Mouse (Mus musculus): Measurements from ENCODE around the gene Gal. TPM values are rescaled to one million over a fixed set of nuclear protein-coding genes. Genes with fewer than 3 reads are reported as not detected.

Gene Gal
- polyA plus RNA-seq (2014; fragmentation: Nextera tagmentation; extraction: Ambion mirVana) = 12.2 and 13.2 TPM in 2 replicates

DNA sequence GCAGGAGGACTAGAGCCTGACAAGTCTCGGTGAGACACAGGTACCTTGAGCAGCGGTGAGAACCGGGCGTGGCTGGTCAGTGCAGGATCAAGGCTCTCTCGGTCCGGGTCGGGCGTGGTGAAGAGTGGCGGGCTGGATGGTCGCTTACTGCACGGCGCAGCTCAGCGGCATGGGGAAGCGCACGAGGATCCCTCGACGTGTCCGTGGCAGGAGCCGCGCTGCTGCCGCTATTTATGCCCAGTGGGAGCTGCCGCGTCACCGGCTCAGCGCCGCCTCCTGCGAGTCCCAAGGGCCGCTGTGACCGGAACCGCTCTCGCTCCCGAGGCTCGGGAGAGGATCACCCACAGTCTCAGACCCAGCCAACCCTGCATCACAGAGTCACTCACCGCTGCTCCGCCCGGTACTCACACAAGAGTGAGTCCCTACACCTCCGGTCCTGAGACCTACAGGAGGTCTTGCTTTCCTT lies at the start of gene Gal:
Gene Gal (minus strand): TSS at position 277 of the 466 bp plus-strand sequence.
- ATAC-seq (ENCODE audit: insufficient number of reproducible peaks, insufficient read depth, low FRiP score, low read depth) = 0 out of 2 replicates have a peak, but pooled peaks have one; percentile 24
- no peak within 1 kb of the TSS; the same call in 1 of the 2 replicates for H3K9ac ChIP-seq (replicated peaks; ENCODE audit: low read depth, low read length)

DNA sequence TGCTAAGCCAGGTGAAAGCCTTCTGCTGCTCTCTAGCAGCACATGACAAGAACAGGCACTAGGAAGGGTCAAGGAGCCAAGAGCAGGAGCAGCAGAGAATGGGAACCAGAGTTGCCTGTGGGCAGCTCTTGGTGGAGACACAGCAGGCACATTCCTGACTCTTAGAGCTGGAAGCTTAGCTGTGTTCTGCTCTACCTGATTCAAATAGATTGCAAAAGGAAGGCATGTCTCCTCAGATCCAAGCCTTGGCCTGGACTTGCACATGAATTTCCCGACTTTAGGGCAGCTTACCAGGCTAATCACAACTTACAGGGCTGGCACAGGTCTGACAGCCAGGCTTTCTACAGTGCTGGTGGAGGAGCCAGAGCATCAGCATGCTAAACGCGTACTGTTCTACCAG lies 45.6 kb upstream of the Gal start:
- Histone ChIP-seq H3K36me3 (ENCODE audit: control insufficient read depth, insufficient read depth, low read length) (peaks cover 96% of the 10 kb centered on the region), H3K9ac (replicated peaks; ENCODE audit: low read depth, low read length) (no peak overlapping the region), H3K27ac (ENCODE audit: low read length) (no peak overlapping the region), H3K4me3 (ENCODE audit: low read depth, low read length) (no peak overlapping the region), H3K4me1 (ENCODE audit: control insufficient read depth, insufficient read depth, low read length) (no peaks in the 10 kb centered on the region), H3K4me2 (replicated peaks; ENCODE audit: low read depth, low read length) (no peak overlapping the region), H3K9me3 (ENCODE audit: control insufficient read depth, low read depth, low read length) (no peaks in the 10 kb centered on the region), H3K27me3 (ENCODE audit: control insufficient read depth, insufficient read depth, low read length) (no peaks in the 10 kb centered on the region)
- no peak for ATAC-seq (ENCODE audit: insufficient number of reproducible peaks, insufficient read depth, low FRiP score, low read depth)
- 92% methylated on average over 3 of the region's 3 CpGs for WGBS

More for the DNA sequence above, at the start of gene Gal:
- peak within 1 kb of the TSS; percentile 19 for H3K4me3 ChIP-seq (ENCODE audit: low read depth, low read length)
- H3K36me3 ChIP-seq (ENCODE audit: control insufficient read depth, insufficient read depth, low read length) = no peaks in the 10 kb centered on the region
- no peak within 1 kb of the TSS for H3K27ac ChIP-seq (ENCODE audit: low read length)
- 0 out of 2 replicates have a peak, but pooled peaks cover 2% of the 10 kb centered on the region for H3K4me1 ChIP-seq (ENCODE audit: control insufficient read depth, insufficient read depth, low read length)
- WGBS = 2% methylated on average over 37 of the region's 37 CpGs
- no peaks in the 10 kb centered on the region for H3K9me3 ChIP-seq (ENCODE audit: control insufficient read depth, low read depth, low read length)
- H3K27me3 ChIP-seq (ENCODE audit: control insufficient read depth, insufficient read depth, low read length) = peaks cover 8% of the 10 kb centered on the region; the same call in 1 of the 2 replicates
- H3K4me2 ChIP-seq (replicated peaks; ENCODE audit: low read depth, low read length) = peak within 1 kb of the TSS; percentile 49

DNA sequence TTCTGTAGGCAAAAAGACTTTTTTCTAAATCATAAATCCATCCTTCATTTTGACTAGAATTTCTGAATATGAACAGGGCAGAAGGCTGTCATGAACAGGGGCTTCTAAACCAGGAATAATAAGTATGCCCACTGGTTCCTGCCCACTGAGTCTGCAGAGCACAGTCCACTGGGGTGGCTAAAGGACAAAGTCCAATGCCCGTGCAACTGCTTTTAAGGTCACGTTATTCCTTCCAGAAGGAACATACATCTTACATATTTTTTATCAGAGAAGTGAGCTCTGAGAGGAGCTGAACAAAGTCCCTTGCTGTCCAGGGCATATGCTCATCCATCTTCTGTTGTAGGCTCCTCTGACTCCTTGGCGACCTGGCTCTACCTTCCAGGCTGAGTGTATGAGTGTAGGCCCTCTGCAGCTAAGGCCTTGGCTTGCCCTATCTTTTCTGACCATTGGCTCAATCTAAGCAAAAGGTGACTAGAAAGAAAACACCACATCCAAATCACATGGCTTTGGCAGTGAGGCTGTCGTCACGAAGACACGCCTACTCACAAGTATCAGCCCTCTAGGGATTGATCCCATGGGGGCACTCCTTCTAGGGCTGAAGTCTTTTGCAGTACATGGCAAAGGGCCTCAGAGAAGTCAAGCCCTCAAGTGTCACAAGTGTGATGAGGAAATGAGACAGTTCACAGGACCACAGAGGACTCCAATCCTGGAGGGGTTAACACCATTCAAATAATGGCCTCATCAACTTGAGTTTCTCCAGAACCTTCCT lies 44.2 kb upstream of the Gal start:
- ATAC-seq (ENCODE audit: insufficient number of reproducible peaks, insufficient read depth, low FRiP score, low read depth) = no peak
- WGBS = 94% methylated on average over 6 of the region's 6 CpGs
- Histone ChIP-seq H3K27me3 (ENCODE audit: control insufficient read depth, insufficient read depth, low read length) (no peaks in the 10 kb centered on the region), H3K4me3 (ENCODE audit: low read depth, low read length) (no peak overlapping the region), H3K36me3 (ENCODE audit: control insufficient read depth, insufficient read depth, low read length) (peaks cover 89% of the 10 kb centered on the region), H3K27ac (ENCODE audit: low read length) (no peak overlapping the region), H3K9ac (replicated peaks; ENCODE audit: low read depth, low read length) (no peak overlapping the region), H3K4me1 (ENCODE audit: control insufficient read depth, insufficient read depth, low read length) (no peaks in the 10 kb centered on the region), H3K9me3 (ENCODE audit: control insufficient read depth, low read depth, low read length) (no peaks in the 10 kb centered on the region), H3K4me2 (replicated peaks; ENCODE audit: low read depth, low read length) (no peak overlapping the region)

DNA sequence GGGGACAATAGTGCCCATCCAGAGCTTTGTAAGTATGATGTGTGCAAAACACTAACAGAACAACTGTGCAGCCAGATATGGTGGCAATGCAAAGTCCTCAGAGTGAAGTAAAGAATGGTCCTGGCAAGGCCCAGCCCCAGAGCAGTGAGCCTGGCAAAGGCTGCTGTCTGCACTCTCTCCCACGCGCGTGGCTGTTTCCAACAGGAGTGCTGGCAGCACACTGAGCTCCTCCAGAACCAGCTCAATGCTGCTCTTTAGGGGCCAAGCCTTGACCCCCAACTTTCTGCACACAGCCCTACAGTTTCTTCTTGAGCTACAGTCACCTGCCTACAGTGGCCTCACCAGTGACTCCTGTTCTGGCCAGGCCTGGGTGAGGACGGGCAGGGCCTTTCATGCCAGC lies 43.4 kb upstream of the Gal start:
- Histone ChIP-seq H3K4me2 (replicated peaks; ENCODE audit: low read depth, low read length) (no peak overlapping the region), H3K9me3 (ENCODE audit: control insufficient read depth, low read depth, low read length) (no peaks in the 10 kb centered on the region), H3K9ac (replicated peaks; ENCODE audit: low read depth, low read length) (no peak overlapping the region), H3K36me3 (ENCODE audit: control insufficient read depth, insufficient read depth, low read length) (peaks cover 83% of the 10 kb centered on the region), H3K27me3 (ENCODE audit: control insufficient read depth, insufficient read depth, low read length) (no peaks in the 10 kb centered on the region), H3K27ac (ENCODE audit: low read length) (no peak overlapping the region), H3K4me1 (ENCODE audit: control insufficient read depth, insufficient read depth, low read length) (no peaks in the 10 kb centered on the region), H3K4me3 (ENCODE audit: low read depth, low read length) (no peak overlapping the region)
- WGBS = 93% methylated on average over 4 of the region's 4 CpGs
- ATAC-seq (ENCODE audit: insufficient number of reproducible peaks, insufficient read depth, low FRiP score, low read depth) = no peak

DNA sequence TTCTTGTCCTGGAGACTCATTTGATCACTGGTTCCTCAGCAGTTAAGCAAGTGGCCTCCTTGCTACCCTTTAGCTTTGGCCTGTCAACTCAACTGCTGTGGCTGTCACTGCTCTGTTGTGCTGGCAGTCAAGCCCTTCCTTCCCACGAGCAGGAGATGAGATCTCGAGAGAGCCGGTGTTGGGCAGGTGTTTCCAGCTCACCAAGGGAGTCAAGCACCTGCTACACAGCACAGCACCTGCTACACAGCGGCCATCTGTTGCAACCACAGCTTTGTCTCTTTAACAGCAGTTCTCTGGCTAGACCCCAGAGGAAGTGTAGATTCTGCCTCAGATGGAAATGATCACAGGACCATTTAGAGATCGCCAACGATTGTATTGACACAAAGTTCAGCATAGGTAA lies 37.3 kb upstream of the Gal start:
- Histone ChIP-seq H3K9ac (replicated peaks; ENCODE audit: low read depth, low read length) (no peak overlapping the region), H3K4me2 (replicated peaks; ENCODE audit: low read depth, low read length) (no peak overlapping the region), H3K36me3 (ENCODE audit: control insufficient read depth, insufficient read depth, low read length) (peaks cover 25% of the 10 kb centered on the region; the same call in 1 of the 2 replicates), H3K27me3 (ENCODE audit: control insufficient read depth, insufficient read depth, low read length) (no peaks in the 10 kb centered on the region), H3K27ac (ENCODE audit: low read length) (no peak overlapping the region), H3K4me3 (ENCODE audit: low read depth, low read length) (no peak overlapping the region), H3K4me1 (ENCODE audit: control insufficient read depth, insufficient read depth, low read length) (no peaks in the 10 kb centered on the region), H3K9me3 (ENCODE audit: control insufficient read depth, low read depth, low read length) (no peaks in the 10 kb centered on the region)
- ATAC-seq (ENCODE audit: insufficient number of reproducible peaks, insufficient read depth, low FRiP score, low read depth) = no peak
- whole genome bisulfite sequencing = 61% methylated on average over 6 of the region's 6 CpGs

DNA sequence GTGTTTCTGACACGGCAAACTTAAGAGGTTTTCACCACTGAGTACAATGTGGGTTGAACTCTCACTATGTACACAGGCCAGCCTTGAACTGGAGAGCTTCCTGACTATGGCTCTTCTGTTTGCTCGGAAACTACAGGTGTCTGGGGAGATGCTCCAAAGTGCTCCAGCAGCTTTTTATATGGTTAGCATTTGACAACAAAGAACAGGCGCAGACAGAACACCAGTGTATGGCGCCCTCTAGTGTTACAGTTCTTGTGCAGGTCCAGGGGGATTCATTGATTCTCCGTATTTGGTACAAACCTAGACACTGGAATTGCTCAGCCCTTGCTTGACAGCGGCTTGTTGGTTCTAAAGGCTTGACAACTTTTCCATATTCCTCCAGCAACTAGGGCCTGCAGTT lies 36.8 kb upstream of the Gal start:
- 20% methylated on average over 6 of the region's 6 CpGs for WGBS
- Histone ChIP-seq H3K9ac (replicated peaks; ENCODE audit: low read depth, low read length) (no peak overlapping the region), H3K27me3 (ENCODE audit: control insufficient read depth, insufficient read depth, low read length) (no peaks in the 10 kb centered on the region), H3K4me1 (ENCODE audit: control insufficient read depth, insufficient read depth, low read length) (no peaks in the 10 kb centered on the region), H3K27ac (ENCODE audit: low read length) (no peak overlapping the region), H3K4me2 (replicated peaks; ENCODE audit: low read depth, low read length) (no peak overlapping the region), H3K9me3 (ENCODE audit: control insufficient read depth, low read depth, low read length) (no peaks in the 10 kb centered on the region), H3K4me3 (ENCODE audit: low read depth, low read length) (no peak overlapping the region), H3K36me3 (ENCODE audit: control insufficient read depth, insufficient read depth, low read length) (peaks cover 20% of the 10 kb centered on the region; the same call in 1 of the 2 replicates)
- peak; percentile 33; the same call in 1 of the 2 replicates for ATAC-seq (ENCODE audit: insufficient number of reproducible peaks, insufficient read depth, low FRiP score, low read depth)

DNA sequence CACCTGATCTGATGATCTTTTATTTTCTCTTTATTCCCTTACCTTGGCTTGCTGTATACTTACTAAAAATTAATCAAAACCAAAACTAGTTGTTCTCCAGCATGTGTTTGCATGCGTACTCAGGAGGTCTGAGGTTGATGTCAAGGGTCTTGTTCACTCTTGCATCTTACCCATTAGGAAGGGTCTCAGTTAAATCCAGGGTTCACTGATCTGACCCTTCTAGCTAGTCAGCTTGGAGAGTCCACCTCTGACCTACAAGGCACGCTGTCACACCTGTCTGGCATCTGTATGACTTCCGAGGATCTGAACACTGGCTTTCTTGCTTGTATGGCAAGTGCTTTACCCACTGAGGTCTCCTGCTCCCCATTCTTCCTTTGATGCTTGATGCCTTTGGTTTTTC lies 36.4 kb upstream of the Gal start:
- 88% methylated on average over 3 of the region's 3 CpGs for WGBS
- Histone ChIP-seq H3K36me3 (ENCODE audit: control insufficient read depth, insufficient read depth, low read length) (peaks cover 15% of the 10 kb centered on the region; the same call in 1 of the 2 replicates), H3K9me3 (ENCODE audit: control insufficient read depth, low read depth, low read length) (no peaks in the 10 kb centered on the region), H3K27me3 (ENCODE audit: control insufficient read depth, insufficient read depth, low read length) (no peaks in the 10 kb centered on the region), H3K4me3 (ENCODE audit: low read depth, low read length) (no peak overlapping the region), H3K4me2 (replicated peaks; ENCODE audit: low read depth, low read length) (no peak overlapping the region), H3K4me1 (ENCODE audit: control insufficient read depth, insufficient read depth, low read length) (no peaks in the 10 kb centered on the region), H3K27ac (ENCODE audit: low read length) (no peak overlapping the region), H3K9ac (replicated peaks; ENCODE audit: low read depth, low read length) (no peak overlapping the region)
- ATAC-seq (ENCODE audit: insufficient number of reproducible peaks, insufficient read depth, low FRiP score, low read depth) = no peak

- no peak overlapping the region for H3K9ac ChIP-seq (replicated peaks; ENCODE audit: low read depth, low read length)
- ATAC-seq (ENCODE audit: insufficient number of reproducible peaks, insufficient read depth, low FRiP score, low read depth) = no peak
- H3K36me3 ChIP-seq (ENCODE audit: control insufficient read depth, insufficient read depth, low read length) = peaks cover under 1% of the 10 kb centered on the region; the same call in 1 of the 2 replicates
- H3K4me1 ChIP-seq (ENCODE audit: control insufficient read depth, insufficient read depth, low read length) = no peaks in the 10 kb centered on the region
- no peaks in the 10 kb centered on the region for H3K27me3 ChIP-seq (ENCODE audit: control insufficient read depth, insufficient read depth, low read length)
- no peak overlapping the region for H3K4me3 ChIP-seq (ENCODE audit: low read depth, low read length)
- no peak overlapping the region for H3K4me2 ChIP-seq (replicated peaks; ENCODE audit: low read depth, low read length)
- no peaks in the 10 kb centered on the region for H3K9me3 ChIP-seq (ENCODE audit: control insufficient read depth, low read depth, low read length)
- no peak overlapping the region for H3K27ac ChIP-seq (ENCODE audit: low read length)
- 70% methylated on average over 3 of the region's 3 CpGs for WGBS
Measured at GRCm38 (mm10) chr19:3449248-3449647, 34.9 kb upstream of the Gal start.

Data from stomach, embryonic 14.5 days (tissue).